Mouse (Mus musculus) erythroblast, embryonic 14.5 days (primary cell): Measurements from ENCODE around the gene Cuedc1.

ENCODE experiments used
- GATA1 ChIP-seq: IDR thresholded peaks from 2 replicates; pipeline ENCODE4 v1.6.1; 2012; ENCODE audit warnings: low read length, inconsistent platforms, mixed read lengths
- TAL1 ChIP-seq: IDR thresholded peaks from 3 replicates; pipeline ENCODE4 v1.6.1; 2012; ENCODE audit warnings: low read length, inconsistent platforms, mixed read lengths

DNA sequence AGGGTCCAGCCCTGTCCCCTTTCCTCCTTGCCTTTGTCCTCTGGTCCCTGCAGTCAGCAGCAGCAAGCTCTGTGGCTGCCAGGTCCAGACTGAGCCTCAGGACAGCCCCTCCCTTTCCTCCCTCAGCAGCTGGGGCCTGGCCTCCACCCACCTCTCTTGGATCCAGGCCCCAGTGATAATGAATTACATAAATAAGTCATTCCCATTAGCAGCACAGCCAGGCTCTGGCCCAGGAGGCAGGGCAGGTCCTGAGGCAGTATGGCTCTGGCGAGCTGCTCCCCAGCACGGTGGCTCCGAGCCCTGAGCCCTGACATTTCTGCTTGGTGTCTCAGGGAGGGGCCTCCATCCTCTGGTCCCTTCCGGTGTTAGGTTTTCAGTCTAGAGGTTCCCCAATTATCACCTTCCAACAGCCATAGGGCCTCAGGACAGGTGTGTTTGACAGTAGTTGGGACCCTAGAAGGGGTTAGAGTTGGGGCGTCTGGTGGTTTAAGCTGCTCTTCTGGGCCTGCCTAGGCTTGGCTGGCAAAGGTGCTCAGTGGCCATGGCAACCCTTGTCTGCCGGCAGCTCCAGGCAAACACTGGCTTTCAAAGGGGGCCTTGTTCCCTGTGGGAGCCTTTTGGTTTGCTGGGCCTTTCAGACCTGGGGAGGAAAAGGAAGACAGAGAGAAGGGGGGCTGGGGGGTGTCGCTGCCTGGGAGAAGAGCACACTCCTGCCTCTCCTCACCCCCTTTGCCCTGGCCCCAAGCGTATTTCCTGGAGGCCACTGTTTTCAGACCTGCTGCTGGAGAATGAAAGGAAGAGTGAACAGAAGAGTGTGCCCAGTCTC is 21.2 kb downstream of the Cuedc1 start:
- TF ChIP-seq GATA1 (no peak), TAL1 (no peak)
